Mouse (Mus musculus) stomach, embryonic 14.5 days (tissue): Measurements from ENCODE around the gene Elob. TPM values are rescaled to one million over a fixed set of nuclear protein-coding genes. Genes with fewer than 3 reads are reported as not detected.

Experiments used
- ATAC-seq: fragments of 200-750 bp; cut with Nextera tagmentation; 2 replicates; pipeline ENCODE4 v1.8.0; 2017; ENCODE audit warnings: low read depth, moderate TSS enrichment; ENCODE audit not compliant: insufficient number of reproducible peaks, insufficient read depth, low FRiP score
- H3K27ac ChIP-seq: fragments of 300-500 bp; sonication (generic); 2 replicates; pipeline ENCODE4 v1.5.1; 2014; ENCODE audit warnings: mild to moderate bottlenecking, low read length, moderate library complexity, mixed read lengths
- H3K27me3 ChIP-seq: fragments of 300-500 bp; sonication (generic); 2 replicates; pipeline ENCODE4 v1.6.1; 2014; ENCODE audit warnings: low read length, control low read depth, mixed read lengths; ENCODE audit not compliant: control insufficient read depth, insufficient read depth
- H3K36me3 ChIP-seq: fragments of 300-500 bp; sonication (generic); 2 replicates; pipeline ENCODE4 v1.6.1; 2014; ENCODE audit warnings: mild to moderate bottlenecking, control low read depth, low read length, moderate library complexity, mixed read lengths; ENCODE audit not compliant: control insufficient read depth, insufficient read depth
- H3K4me1 ChIP-seq: fragments of 300-500 bp; sonication (generic); 2 replicates; pipeline ENCODE4 v1.6.1; 2014; ENCODE audit warnings: low read length, control low read depth, mixed read lengths; ENCODE audit not compliant: control insufficient read depth, insufficient read depth
- H3K4me2 ChIP-seq: fragments of 300-500 bp; sonication (generic); replicated peaks from 2 replicates; pipeline ENCODE4 v1.6.1; 2014; ENCODE audit warnings: low read depth, low read length, control low read depth
- H3K4me3 ChIP-seq: fragments of 300-500 bp; sonication (generic); 2 replicates; pipeline ENCODE4 v1.5.1; 2014; ENCODE audit warnings: low read depth, low read length, control low read depth
- H3K9ac ChIP-seq: fragments of 300-500 bp; sonication (generic); replicated peaks from 2 replicates; pipeline ENCODE4 v1.6.1; 2014; ENCODE audit warnings: low read depth, mild to moderate bottlenecking, control low read depth, low read length, moderate library complexity, mixed read lengths
- H3K9me3 ChIP-seq: fragments of 300-500 bp; sonication (generic); 2 replicates; pipeline ENCODE4 v1.6.1; 2016; ENCODE audit warnings: low read depth, low read length, control low read depth; ENCODE audit not compliant: control insufficient read depth
- WGBS: fragments of 180-500 bp; shearing (Covaris S2); extraction: QIAGEN DNeasy Blood & Tissue Kit; methylation state at CpG from one replicate; pipeline ENCODE4 v1.1.7; 2014; 5-methylcytosine and 5-hydroxymethylcytosine counted together
- polyA plus RNA-seq: library from polyadenylated mRNA; unstranded; fragments of >200 nt; fragmentation: Nextera tagmentation; extraction: Ambion mirVana; gene quantifications from 2 replicates; pipeline ENCODE4 v1.2.1, GENCODE M21; 2014

The Elob gene
- polyA plus RNA-seq, 1 experiment from 2014 or later = 1,209 TPM

- no peak overlapping the region for H3K4me2 ChIP-seq
- H3K36me3 ChIP-seq = no peaks in the 10 kb centered on the region
- no peak overlapping the region for H3K9ac ChIP-seq
- H3K4me3 ChIP-seq = no peak overlapping the region
- H3K27ac ChIP-seq = no peak overlapping the region
- WGBS = 85% methylated on average over 6 of the region's 6 CpGs
- no peaks in the 10 kb centered on the region for H3K27me3 ChIP-seq
- H3K9me3 ChIP-seq = no peaks in the 10 kb centered on the region
- ATAC-seq = no peak
- no peaks in the 10 kb centered on the region for H3K4me1 ChIP-seq
These were observed 28.3 kb upstream of the Elob start for GRCm38 (mm10) chr17:23857193-23857592.

GRCm38 (mm10) chr17:23854229-23854765 lies 25.4 kb upstream of the Elob start:
- no peaks in the 10 kb centered on the region for H3K27me3 ChIP-seq
- H3K4me1 ChIP-seq = no peaks in the 10 kb centered on the region
- no peak overlapping the region for H3K27ac ChIP-seq
- no peak overlapping the region for H3K4me3 ChIP-seq
- no peak for ATAC-seq
- H3K36me3 ChIP-seq = no peaks in the 10 kb centered on the region
- H3K9ac ChIP-seq = no peak overlapping the region
- WGBS = 87% methylated on average over 10 of the region's 10 CpGs
- H3K4me2 ChIP-seq = no peak overlapping the region
- no peaks in the 10 kb centered on the region for H3K9me3 ChIP-seq

GRCm38 (mm10) chr17:23853292-23853691 lies 24.4 kb upstream of the Elob start:
- 40% methylated on average over 5 of the region's 5 CpGs for WGBS
- no peaks in the 10 kb centered on the region for H3K4me1 ChIP-seq

GRCm38 (mm10) chr17:23850853-23851749 lies 22.2 kb upstream of the Elob start:
- Histone ChIP-seq H3K36me3 (no peaks in the 10 kb centered on the region), H3K4me3 (no peak overlapping the region), H3K4me2 (no peak overlapping the region), H3K27ac (no peak overlapping the region), H3K27me3 (no peaks in the 10 kb centered on the region), H3K4me1 (no peaks in the 10 kb centered on the region), H3K9me3 (no peaks in the 10 kb centered on the region), H3K9ac (no peak overlapping the region)
- WGBS = 55% methylated on average over 18 of the region's 19 CpGs
- ATAC-seq = no peak

More at GRCm38 (mm10) chr17:23853292-23853691, 24.4 kb upstream of the Elob start:
- Histone ChIP-seq H3K4me3 (no peak overlapping the region), H3K9me3 (no peaks in the 10 kb centered on the region), H3K27ac (no peak overlapping the region), H3K4me2 (no peak overlapping the region), H3K9ac (no peak overlapping the region), H3K36me3 (no peaks in the 10 kb centered on the region), H3K27me3 (no peaks in the 10 kb centered on the region)
- no peak; the same call in 1 of the 2 replicates for ATAC-seq

- Histone ChIP-seq H3K27ac (no peak overlapping the region), H3K36me3 (no peaks in the 10 kb centered on the region), H3K9me3 (no peaks in the 10 kb centered on the region), H3K4me3 (no peak overlapping the region), H3K9ac (no peak overlapping the region), H3K27me3 (no peaks in the 10 kb centered on the region), H3K4me1 (no peaks in the 10 kb centered on the region), H3K4me2 (no peak overlapping the region)
- WGBS = 69% methylated on average over 2 of the region's 2 CpGs
- no peak for ATAC-seq
These were observed 21.1 kb upstream of the Elob start for GRCm38 (mm10) chr17:23850028-23850427.

GRCm38 (mm10) chr17:23843812-23844273 lies 14.9 kb upstream of the Elob start, which contains the start of the genes Prss32 and Prss41:
TSS of gene Prss32 (plus strand) at chr17:23843855.
TSS of gene Prss41 (minus strand) at chr17:23844172.
- 17% methylated on average over 19 of the region's 19 CpGs for WGBS
- no peaks in the 10 kb centered on the region for H3K27me3 ChIP-seq
- H3K9ac ChIP-seq = no peak within 1 kb of the TSS
- H3K36me3 ChIP-seq = no peaks in the 10 kb centered on the region
- no peaks in the 10 kb centered on the region for H3K4me1 ChIP-seq
- no peaks in the 10 kb centered on the region for H3K9me3 ChIP-seq
- no peak for ATAC-seq
- no peak within 1 kb of the TSS for H3K27ac ChIP-seq
- no peak within 1 kb of the TSS; the same call in 1 of the 2 replicates for H3K4me3 ChIP-seq
- peak within 1 kb of the TSS; percentile 25; the same call in 1 of the 2 replicates for H3K4me2 ChIP-seq

GRCm38 (mm10) chr17:23843141-23843811 lies 14.3 kb upstream of the Elob start:
- no peaks in the 10 kb centered on the region for H3K27me3 ChIP-seq
- no peaks in the 10 kb centered on the region for H3K36me3 ChIP-seq
- no peaks in the 10 kb centered on the region for H3K9me3 ChIP-seq
- no peak overlapping the region for H3K9ac ChIP-seq
- peak; percentile 28 for ATAC-seq
- no peak overlapping the region for H3K4me2 ChIP-seq
- 49% methylated on average over 23 of the region's 23 CpGs for WGBS
- H3K4me3 ChIP-seq = no peak overlapping the region
- H3K27ac ChIP-seq = no peak overlapping the region
- H3K4me1 ChIP-seq = no peaks in the 10 kb centered on the region

GRCm38 (mm10) chr17:23841145-23841544 lies 12.2 kb upstream of the Elob start:
- Histone ChIP-seq H3K27me3 (no peaks in the 10 kb centered on the region), H3K9ac (no peak overlapping the region), H3K9me3 (no peaks in the 10 kb centered on the region), H3K4me1 (no peaks in the 10 kb centered on the region), H3K27ac (no peak overlapping the region), H3K4me3 (no peak overlapping the region), H3K36me3 (no peaks in the 10 kb centered on the region), H3K4me2 (no peak overlapping the region)
- 33% methylated on average over 4 of the region's 4 CpGs for WGBS
- no peak for ATAC-seq
